Mouse (Mus musculus) cerebellum, adult 8-10 months (tissue): Measurements from ENCODE around the gene Cyp51.
"Not testable (repeated sequence)": the region's sequence is repeated elsewhere in the genome, so short reads cannot be mapped to it uniquely, and the experiment has no call there.

ENCODE experiments used
- DNase-seq: peaks from one replicate; pipeline ENCODE4 v3.0.0; 2022

The Cyp51 gene

GRCm38 (mm10) chr5:4104341-4105040 lies at the start of gene Cyp51:
Gene Cyp51, minus strand, starts transcription at chr5:4104746.
- DNase-seq: peak; percentile 89

- DNase-seq: no peak
These were observed 8.1 kb upstream of the Cyp51 start for GRCm38 (mm10) chr5:4112570-4113098.

GRCm38 (mm10) chr5:4107056-4107455 lies 2.5 kb upstream of the Cyp51 start:
- not testable (repeated sequence) for DNase-seq

GRCm38 (mm10) chr5:4105651-4106186 lies 1.2 kb upstream of the Cyp51 start:
- DNase-seq: peak; percentile 7

- no peak for DNase-seq
These were observed 763 bp downstream of the Cyp51 start for GRCm38 (mm10) chr5:4103626-4104340.

GRCm38 (mm10) chr5:4101770-4102169 lies 2.8 kb downstream of the Cyp51 start:
- DNase-seq: no peak

- DNase-seq: no peak
These were observed 3.5 kb downstream of the Cyp51 start for GRCm38 (mm10) chr5:4101031-4101430.

- no peak for DNase-seq
These were observed 10.1 kb downstream of the Cyp51 start for GRCm38 (mm10) chr5:4094471-4094870.

GRCm38 (mm10) chr5:4088190-4088589 lies 16.4 kb downstream of the Cyp51 start:
- no peak for DNase-seq

- DNase-seq: no peak
These were observed 18.2 kb downstream of the Cyp51 start for GRCm38 (mm10) chr5:4086309-4086708.

GRCm38 (mm10) chr5:4084948-4085347 lies 19.6 kb downstream of the Cyp51 start:
- DNase-seq: no peak

- DNase-seq: no peak
These were observed 23.0 kb downstream of the Cyp51 start for GRCm38 (mm10) chr5:4081513-4081912.

GRCm38 (mm10) chr5:4080861-4081260 lies 23.7 kb downstream of the Cyp51 start:
- DNase-seq: no peak

- no peak for DNase-seq
These were observed 25.5 kb downstream of the Cyp51 start for GRCm38 (mm10) chr5:4079086-4079485.

GRCm38 (mm10) chr5:4067203-4067602 lies 37.3 kb downstream of the Cyp51 start:
- DNase-seq: no peak

GRCm38 (mm10) chr5:4066476-4067115 lies 38.0 kb downstream of the Cyp51 start:
- no peak for DNase-seq

GRCm38 (mm10) chr5:4060313-4060712 lies 44.2 kb downstream of the Cyp51 start:
- no peak for DNase-seq

- no peak for DNase-seq
These were observed 63.6 kb downstream of the Cyp51 start for GRCm38 (mm10) chr5:4040922-4041321.

GRCm38 (mm10) chr5:4040372-4040771 lies 64.2 kb downstream of the Cyp51 start:
- no peak for DNase-seq

- DNase-seq: no peak
These were observed 65.2 kb downstream of the Cyp51 start for GRCm38 (mm10) chr5:4039351-4039750.

- DNase-seq: no peak
These were observed 67.9 kb downstream of the Cyp51 start for GRCm38 (mm10) chr5:4036686-4037085.

- DNase-seq: no peak
These were observed 72.7 kb downstream of the Cyp51 start for GRCm38 (mm10) chr5:4031846-4032245.
